Mouse (Mus musculus) forebrain, embryonic 12.5 days (tissue): ENCODE measurements around the gene Dzip1. TPM values are rescaled to one million over a fixed set of nuclear protein-coding genes. Genes with fewer than 3 reads are reported as not detected.

ENCODE experiments used
- ATAC-seq: fragments of 200-750 bp; cut with Nextera tagmentation; 2 replicates; pipeline ENCODE4 v1.8.0; 2017; ENCODE audit warnings: moderate TSS enrichment; ENCODE audit not compliant: low FRiP score
- H3K27ac ChIP-seq: fragments of 300-500 bp; sonication (generic); 2 replicates; pipeline ENCODE4 v1.5.1; 2016; ENCODE audit warnings: mild to moderate bottlenecking
- H3K27me3 ChIP-seq: fragments of 300-500 bp; sonication (generic); 2 replicates; pipeline ENCODE4 v1.6.1; 2016; ENCODE audit warnings: mild to moderate bottlenecking
- H3K36me3 ChIP-seq: fragments of 300-500 bp; sonication (generic); replicated peaks from 2 replicates; pipeline ENCODE4 v1.6.1; 2016; ENCODE audit warnings: mild to moderate bottlenecking
- H3K4me1 ChIP-seq: fragments of 300-500 bp; sonication (generic); 2 replicates; pipeline ENCODE4 v1.6.1; 2016
- H3K4me2 ChIP-seq: fragments of 300-500 bp; sonication (generic); 2 replicates; pipeline ENCODE4 v1.6.1; 2016; ENCODE audit warnings: mild to moderate bottlenecking, moderate library complexity
- H3K4me3 ChIP-seq: fragments of 300-500 bp; sonication (generic); replicated peaks from 2 replicates; pipeline ENCODE4 v1.5.1; 2016; ENCODE audit warnings: mild to moderate bottlenecking
- H3K9ac ChIP-seq: fragments of 300-500 bp; sonication (generic); 2 replicates; pipeline ENCODE4 v1.6.1; 2016; ENCODE audit warnings: mild to moderate bottlenecking
- H3K9me3 ChIP-seq: fragments of 300-500 bp; sonication (generic); 2 replicates; pipeline ENCODE4 v1.6.1; 2016
- WGBS: fragments of 180-500 bp; shearing (Covaris S2); methylation state at CpG from one replicate; pipeline ENCODE4 v1.1.7; 2016; 5-methylcytosine and 5-hydroxymethylcytosine counted together
- polyA plus RNA-seq: library from polyadenylated mRNA; unstranded; fragments of >200 nt; fragmentation: Nextera tagmentation; extraction: Ambion mirVana; gene quantifications from 2 replicates; pipeline ENCODE4 v1.2.1, GENCODE M21; 2016

Gene Dzip1
- polyA plus RNA-seq, 1 experiment from 2014 or later, result 31.3 TPM

- WGBS, result 91% methylated on average over 4 of the region's 4 CpGs
- ATAC-seq, result no peak
Measured at GRCm38 (mm10) chr14:118890101-118890500, 35.2 kb downstream of the Dzip1 start.

GRCm38 (mm10) chr14:118884250-118884556 lies 41.1 kb downstream of the Dzip1 start:
- Histone ChIP-seq H3K4me2 (no peak overlapping the region), H3K4me3 (no peak overlapping the region), H3K9me3 (no peaks in the 10 kb centered on the region), H3K27me3 (no peaks in the 10 kb centered on the region), H3K36me3 (peaks cover 91% of the 10 kb centered on the region), H3K9ac (no peak overlapping the region), H3K4me1 (no peaks in the 10 kb centered on the region), H3K27ac (no peak overlapping the region)
- ATAC-seq, result no peak
- 89% methylated on average over 7 of the region's 7 CpGs for whole genome bisulfite sequencing

More at GRCm38 (mm10) chr14:118890101-118890500, 35.2 kb downstream of the Dzip1 start:
- Histone ChIP-seq H3K27ac (no peak overlapping the region), H3K27me3 (no peaks in the 10 kb centered on the region), H3K9ac (no peak overlapping the region), H3K4me1 (no peaks in the 10 kb centered on the region), H3K4me3 (no peak overlapping the region), H3K4me2 (no peak overlapping the region), H3K9me3 (no peaks in the 10 kb centered on the region), H3K36me3 (peaks cover 66% of the 10 kb centered on the region)

- Histone ChIP-seq H3K4me2 (no peak overlapping the region), H3K27ac (no peak overlapping the region), H3K9me3 (no peaks in the 10 kb centered on the region), H3K9ac (no peak overlapping the region), H3K4me3 (no peak overlapping the region), H3K27me3 (no peaks in the 10 kb centered on the region), H3K36me3 (peaks cover 91% of the 10 kb centered on the region), H3K4me1 (no peaks in the 10 kb centered on the region)
- ATAC-seq, result no peak
- WGBS, result 91% methylated on average over 18 of the region's 18 CpGs
Measured at GRCm38 (mm10) chr14:118883344-118884249, 41.7 kb downstream of the Dzip1 start.

GRCm38 (mm10) chr14:118880696-118881095 lies 44.6 kb downstream of the Dzip1 start:
- ATAC-seq, result no peak
- H3K4me2 ChIP-seq, result no peak overlapping the region
- no peak overlapping the region for H3K4me3 ChIP-seq
- H3K27me3 ChIP-seq, result no peaks in the 10 kb centered on the region
- no peak overlapping the region for H3K27ac ChIP-seq
- H3K4me1 ChIP-seq, result no peaks in the 10 kb centered on the region
- no peak overlapping the region for H3K9ac ChIP-seq
- no peaks in the 10 kb centered on the region for H3K9me3 ChIP-seq
- H3K36me3 ChIP-seq, result peaks cover 87% of the 10 kb centered on the region
- WGBS, result 76% methylated on average over 10 of the region's 10 CpGs

- no peaks in the 10 kb centered on the region for H3K4me1 ChIP-seq
- no peak overlapping the region for H3K4me3 ChIP-seq
- H3K9me3 ChIP-seq, result no peaks in the 10 kb centered on the region
- 88% methylated on average over 11 of the region's 11 CpGs for WGBS
- no peak overlapping the region for H3K9ac ChIP-seq
- no peak for ATAC-seq
- no peaks in the 10 kb centered on the region for H3K27me3 ChIP-seq
- no peak overlapping the region for H3K27ac ChIP-seq
- H3K36me3 ChIP-seq, result peaks cover 80% of the 10 kb centered on the region
- H3K4me2 ChIP-seq, result no peak overlapping the region
Measured at GRCm38 (mm10) chr14:118878346-118878910, 46.8 kb downstream of the Dzip1 start.

- 84% methylated on average over 10 of the region's 10 CpGs for WGBS
- no peaks in the 10 kb centered on the region for H3K27me3 ChIP-seq
- H3K4me1 ChIP-seq, result no peaks in the 10 kb centered on the region
- ATAC-seq, result no peak
- H3K9me3 ChIP-seq, result no peaks in the 10 kb centered on the region
- H3K4me2 ChIP-seq, result no peak overlapping the region
- H3K27ac ChIP-seq, result no peak overlapping the region
- H3K36me3 ChIP-seq, result peaks cover 50% of the 10 kb centered on the region
- H3K9ac ChIP-seq, result no peak overlapping the region
- H3K4me3 ChIP-seq, result no peak overlapping the region
Measured at GRCm38 (mm10) chr14:118874786-118875415, 50.4 kb downstream of the Dzip1 start.

GRCm38 (mm10) chr14:118874126-118874525 lies 51.1 kb downstream of the Dzip1 start:
- no peak overlapping the region for H3K27ac ChIP-seq
- 91% methylated on average over 4 of the region's 4 CpGs for WGBS
- no peaks in the 10 kb centered on the region for H3K27me3 ChIP-seq
- H3K9me3 ChIP-seq, result no peaks in the 10 kb centered on the region
- no peak overlapping the region for H3K4me2 ChIP-seq
- H3K4me3 ChIP-seq, result no peak overlapping the region
- ATAC-seq, result no peak
- H3K9ac ChIP-seq, result no peak overlapping the region
- peaks cover 43% of the 10 kb centered on the region for H3K36me3 ChIP-seq
- no peaks in the 10 kb centered on the region for H3K4me1 ChIP-seq

- WGBS, result 91% methylated on average over 6 of the region's 6 CpGs
- Histone ChIP-seq H3K4me2 (no peak overlapping the region), H3K9ac (no peak overlapping the region), H3K36me3 (peaks cover 9% of the 10 kb centered on the region), H3K27ac (no peak overlapping the region), H3K9me3 (no peaks in the 10 kb centered on the region), H3K4me1 (peaks cover 4% of the 10 kb centered on the region), H3K27me3 (no peaks in the 10 kb centered on the region), H3K4me3 (no peak overlapping the region)
- no peak for ATAC-seq
Measured at GRCm38 (mm10) chr14:118869712-118870111, 55.5 kb downstream of the Dzip1 start.

GRCm38 (mm10) chr14:118868102-118868724 lies 57.0 kb downstream of the Dzip1 start:
- Histone ChIP-seq H3K27me3 (no peaks in the 10 kb centered on the region), H3K9me3 (no peaks in the 10 kb centered on the region), H3K4me2 (no peak overlapping the region), H3K4me1 (peaks cover 4% of the 10 kb centered on the region), H3K4me3 (no peak overlapping the region), H3K36me3 (no peaks in the 10 kb centered on the region; the same call in 1 of the 2 replicates), H3K27ac (no peak overlapping the region), H3K9ac (no peak overlapping the region)
- no peak for ATAC-seq
- 78% methylated on average over 13 of the region's 13 CpGs for WGBS

GRCm38 (mm10) chr14:118867366-118867765 lies 57.9 kb downstream of the Dzip1 start:
- ATAC-seq, result no peak
- Histone ChIP-seq H3K27me3 (no peaks in the 10 kb centered on the region), H3K4me3 (no peak overlapping the region), H3K4me2 (no peak overlapping the region), H3K9ac (no peak overlapping the region), H3K36me3 (no peaks in the 10 kb centered on the region; the same call in 1 of the 2 replicates), H3K4me1 (peaks cover 4% of the 10 kb centered on the region), H3K9me3 (no peaks in the 10 kb centered on the region), H3K27ac (no peak overlapping the region)
- whole genome bisulfite sequencing, result 50% methylated on average over 6 of the region's 6 CpGs

- no peak overlapping the region for H3K4me3 ChIP-seq
- WGBS, result 93% methylated on average over 10 of the region's 10 CpGs
- peaks cover 4% of the 10 kb centered on the region for H3K4me1 ChIP-seq
- no peak for ATAC-seq
- H3K27me3 ChIP-seq, result no peaks in the 10 kb centered on the region
- H3K27ac ChIP-seq, result no peak overlapping the region
- no peaks in the 10 kb centered on the region for H3K9me3 ChIP-seq
- H3K36me3 ChIP-seq, result no peaks in the 10 kb centered on the region
- H3K9ac ChIP-seq, result no peak overlapping the region
- no peak overlapping the region for H3K4me2 ChIP-seq
Measured at GRCm38 (mm10) chr14:118866014-118866811, 59.0 kb downstream of the Dzip1 start.
